Mouse (Mus musculus) intestine, embryonic 16.5 days (tissue): Measurements from ENCODE around the gene Fbxo48. TPM values are rescaled to one million over a fixed set of nuclear protein-coding genes. Genes with fewer than 3 reads are reported as not detected.

ENCODE experiments used
- ATAC-seq: fragments of 200-750 bp; cut with Nextera tagmentation; 2 replicates; pipeline ENCODE4 v1.8.0; 2017; ENCODE audit warnings: moderate TSS enrichment, moderate library complexity
- H3K27ac ChIP-seq: fragments of 300-500 bp; sonication (generic); 2 replicates; pipeline ENCODE4 v1.5.1; 2014; ENCODE audit warnings: mild to moderate bottlenecking, low read length
- H3K27me3 ChIP-seq: fragments of 300-500 bp; sonication (generic); replicated peaks from 2 replicates; pipeline ENCODE4 v1.6.1; 2014; ENCODE audit warnings: low read length, control low read depth, mixed read lengths; ENCODE audit not compliant: control insufficient read depth, insufficient read depth
- H3K36me3 ChIP-seq: fragments of 300-500 bp; sonication (generic); 2 replicates; pipeline ENCODE4 v1.6.1; 2014; ENCODE audit warnings: low read length, control low read depth; ENCODE audit not compliant: control insufficient read depth, insufficient read depth
- H3K4me1 ChIP-seq: fragments of 300-500 bp; sonication (generic); 2 replicates; pipeline ENCODE4 v1.6.1; 2014; ENCODE audit warnings: low read length, control low read depth, mixed read lengths; ENCODE audit not compliant: control insufficient read depth, insufficient read depth
- H3K4me2 ChIP-seq: fragments of 300-500 bp; sonication (generic); 2 replicates; pipeline ENCODE4 v1.6.1; 2014; ENCODE audit warnings: low read depth, low read length, control low read depth
- H3K4me3 ChIP-seq: fragments of 300-500 bp; sonication (generic); 2 replicates; pipeline ENCODE4 v1.5.1; 2014; ENCODE audit warnings: mild to moderate bottlenecking, low read length
- H3K9ac ChIP-seq: fragments of 300-500 bp; sonication (generic); 2 replicates; pipeline ENCODE4 v1.6.1; 2014; ENCODE audit warnings: low read depth, low read length
- H3K9me3 ChIP-seq: fragments of 300-500 bp; sonication (generic); 2 replicates; pipeline ENCODE4 v1.6.1; 2016; ENCODE audit warnings: low read length, control low read depth; ENCODE audit not compliant: control insufficient read depth
- WGBS: fragments of 180-500 bp; shearing (Covaris S2); extraction: QIAGEN DNeasy Blood & Tissue Kit; methylation state at CpG from one replicate; pipeline ENCODE4 v1.1.7; 2014; 5-methylcytosine and 5-hydroxymethylcytosine counted together
- polyA plus RNA-seq: library from polyadenylated mRNA; unstranded; fragments of >200 nt; fragmentation: Nextera tagmentation; extraction: Ambion mirVana; gene quantifications from 2 replicates; pipeline ENCODE4 v1.2.1, GENCODE M21; 2015

Gene Fbxo48
- polyA plus RNA-seq, 1 experiment from 2014 or later = 0.79 TPM

DNA sequence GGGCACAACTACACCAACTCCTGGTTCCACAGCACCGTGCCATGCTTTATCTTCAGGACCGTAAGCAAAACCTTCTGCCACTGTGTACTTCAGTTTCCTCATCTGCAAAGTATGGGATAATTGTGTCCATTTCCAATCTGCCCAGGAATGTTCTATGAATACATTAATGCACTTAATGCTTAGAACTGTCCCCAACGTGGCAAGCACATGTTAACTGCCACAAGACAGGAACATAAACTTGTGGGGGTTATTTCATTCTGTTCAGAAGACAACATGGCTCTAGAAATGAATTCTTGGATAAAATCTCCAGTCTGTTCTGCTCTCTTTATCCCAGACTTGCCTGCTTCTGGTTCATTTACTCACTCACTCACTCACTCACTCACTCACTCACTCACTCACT lies 52.6 kb downstream of the Fbxo48 start:
- no peaks in the 10 kb centered on the region for H3K4me1 ChIP-seq
- H3K27me3 ChIP-seq = no peaks in the 10 kb centered on the region
- no peak overlapping the region for H3K4me3 ChIP-seq
- no peak overlapping the region for H3K4me2 ChIP-seq
- no peaks in the 10 kb centered on the region for H3K36me3 ChIP-seq
- H3K9ac ChIP-seq = no peak overlapping the region
- WGBS = 84% methylated on average over 3 of the region's 3 CpGs
- no peak overlapping the region for H3K27ac ChIP-seq
- no peak for ATAC-seq
- no peaks in the 10 kb centered on the region for H3K9me3 ChIP-seq

Other genes starting within 250 kb of the Fbxo48 start
- gene Egfr, start 199.2 kb upstream of the Fbxo48 start, polyA plus RNA-seq = 9.5 and 12.4 TPM in 2 replicates
- gene Cnrip1, start 100.2 kb downstream of the Fbxo48 start, polyA plus RNA-seq = 20.4 and 22.6 TPM in 2 replicates
- 2.2 TPM in 2 replicates for gene Plek, start 101.0 kb downstream of the Fbxo48 start, polyA plus RNA-seq
- 88.2 and 90.5 TPM in 2 replicates for gene Ppp3r1, start 207.9 kb downstream of the Fbxo48 start, polyA plus RNA-seq
- 23.9 and 25.3 TPM in 2 replicates for gene Wdr92, start 230.7 kb downstream of the Fbxo48 start, polyA plus RNA-seq